Mouse (Mus musculus) cortical plate, adult 2 months (tissue): ENCODE measurements around the gene Aoc3.

Experiments
- CTCF ChIP-seq: fragments of 200-500 bp; IDR thresholded peaks from 2 replicates; pipeline ENCODE4 v1.5.1; 2011; ENCODE audit warnings: mild to moderate bottlenecking, control low read depth, low read length; ENCODE audit not compliant: insufficient read depth; ENCODE audit errors: extremely low read depth
- POLR2A ChIP-seq: fragments of 200-500 bp; IDR thresholded peaks from 2 replicates; pipeline ENCODE4 v1.6.1; 2011; ENCODE audit warnings: mild to moderate bottlenecking, low read length, control low read depth; ENCODE audit not compliant: insufficient read depth; ENCODE audit errors: extremely low read depth

GRCm38 (mm10) chr11:101311083-101311482 lies 19.3 kb upstream of the Aoc3 start:
- TF ChIP-seq POLR2A: no peak
- TF ChIP-seq CTCF: no peak
